Mouse (Mus musculus): ENCODE measurements around the gene Gm10203.

DNA sequence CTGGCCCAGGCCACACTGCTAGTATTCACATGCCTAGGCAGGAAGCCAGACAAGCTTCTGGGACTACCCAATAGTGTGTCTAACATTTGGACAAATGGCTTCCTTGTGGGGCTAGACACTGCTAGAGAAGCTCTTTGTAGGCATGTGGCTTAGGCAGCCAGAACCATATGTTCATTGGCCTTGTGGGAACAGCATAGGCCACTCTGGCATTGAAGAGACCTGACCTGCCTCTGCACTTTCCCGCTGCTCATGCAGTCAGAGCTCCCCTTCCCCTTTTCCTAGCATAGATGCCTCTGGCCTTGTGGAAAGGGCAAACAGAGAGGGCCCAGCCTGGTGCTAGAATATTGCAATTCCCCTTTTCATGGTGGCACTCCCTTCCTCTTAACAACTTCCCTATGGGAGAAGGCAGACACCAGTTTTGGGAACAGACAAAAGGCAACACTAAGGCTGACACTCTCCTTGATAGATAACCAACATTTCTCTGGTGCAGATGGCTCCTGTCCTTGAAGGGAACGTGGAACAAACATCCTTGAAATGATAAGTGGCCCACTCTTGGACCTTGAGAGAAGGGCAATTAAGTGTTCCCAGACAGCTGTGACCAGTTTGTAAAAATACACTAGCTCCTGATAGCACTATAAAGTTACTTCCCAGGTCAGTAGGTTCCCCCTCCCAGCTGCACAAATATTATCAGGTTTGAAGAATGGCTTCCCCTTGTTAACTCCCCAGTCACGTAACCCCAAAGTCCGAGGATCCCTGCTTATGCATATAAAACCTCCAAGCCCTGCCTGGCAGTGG, 44.1 kb downstream of the Gm10203 start:
- TF ChIP-seq CTCF (IDR thresholded peaks at IDR 0.05; ENCODE audit: low read depth) = no peak
- TF ChIP-seq EP300 (IDR thresholded peaks at IDR 0.05; ENCODE audit: low read depth) = no peak

Data from liver, embryonic 14.5 days (tissue).